Mouse (Mus musculus) spleen, adult 2 months (tissue): ENCODE results near the gene Prpsap1. TPM values are rescaled to one million over a fixed set of nuclear protein-coding genes. Genes with fewer than 3 reads are reported as not detected.

Experiments used
- DNase-seq, 2 experiments: peaks; one replicate each; pipeline versions ENCODE4 v3.0.0 to v3.0.0-alpha.2; 2012 to 2021; ENCODE audit warnings: low spot score in 2 of 2, low read depth in 1 of 2
- H3K27ac ChIP-seq: fragments of 200-500 bp; 2 replicates; pipeline ENCODE4 v1.5.1; 2012; ENCODE audit warnings: low read length, inconsistent platforms; ENCODE audit not compliant: insufficient read depth
- H3K27me3 ChIP-seq: fragments of 200-500 bp; 2 replicates; pipeline ENCODE4 v1.6.1; 2012; ENCODE audit warnings: mild to moderate bottlenecking, moderate library complexity, low read length, inconsistent platforms; ENCODE audit not compliant: control insufficient read depth, insufficient read depth
- H3K36me3 ChIP-seq: fragments of 200-500 bp; 2 replicates; pipeline ENCODE4 v1.6.1; 2012; ENCODE audit warnings: mild to moderate bottlenecking, low read length, inconsistent platforms; ENCODE audit not compliant: control insufficient read depth, insufficient read depth
- H3K4me1 ChIP-seq: fragments of 200-500 bp; 2 replicates; pipeline ENCODE4 v1.6.1; 2011; ENCODE audit warnings: inconsistent platforms; ENCODE audit not compliant: control insufficient read depth, insufficient read depth, insufficient read length
- H3K4me3 ChIP-seq: fragments of 200-500 bp; 2 replicates; pipeline ENCODE4 v1.5.1; 2011; ENCODE audit warnings: mild to moderate bottlenecking, inconsistent platforms; ENCODE audit not compliant: insufficient read depth, insufficient read length; ENCODE audit errors: extremely low read depth
- CTCF ChIP-seq: fragments of 200-500 bp; IDR thresholded peaks from 2 replicates; pipeline ENCODE4 v1.5.1; 2011; ENCODE audit warnings: mild to moderate bottlenecking, inconsistent platforms; ENCODE audit not compliant: insufficient read depth, insufficient read length, insufficient replicate concordance; ENCODE audit errors: extremely low read depth
- POLR2A ChIP-seq: fragments of 200-500 bp; IDR thresholded peaks from 2 replicates; pipeline ENCODE4 v1.6.1; 2011; ENCODE audit warnings: low read depth, low read length, inconsistent platforms
- WGBS: fragments of 180-500 bp; shearing (Covaris S2); methylation state at CpG from one replicate; pipeline ENCODE4 v1.1.7; 2018; 5-methylcytosine and 5-hydroxymethylcytosine counted together
- polyA plus RNA-seq: library from polyadenylated mRNA; depleted of rRNA; stranded (reverse); fragments of >200 nt; gene quantifications from 2 replicates; pipeline ENCODE4 v1.2.3, GENCODE M21; 2012

Prpsap1 gene
- polyA plus RNA-seq, 1 experiment: 62.1 TPM

DNA sequence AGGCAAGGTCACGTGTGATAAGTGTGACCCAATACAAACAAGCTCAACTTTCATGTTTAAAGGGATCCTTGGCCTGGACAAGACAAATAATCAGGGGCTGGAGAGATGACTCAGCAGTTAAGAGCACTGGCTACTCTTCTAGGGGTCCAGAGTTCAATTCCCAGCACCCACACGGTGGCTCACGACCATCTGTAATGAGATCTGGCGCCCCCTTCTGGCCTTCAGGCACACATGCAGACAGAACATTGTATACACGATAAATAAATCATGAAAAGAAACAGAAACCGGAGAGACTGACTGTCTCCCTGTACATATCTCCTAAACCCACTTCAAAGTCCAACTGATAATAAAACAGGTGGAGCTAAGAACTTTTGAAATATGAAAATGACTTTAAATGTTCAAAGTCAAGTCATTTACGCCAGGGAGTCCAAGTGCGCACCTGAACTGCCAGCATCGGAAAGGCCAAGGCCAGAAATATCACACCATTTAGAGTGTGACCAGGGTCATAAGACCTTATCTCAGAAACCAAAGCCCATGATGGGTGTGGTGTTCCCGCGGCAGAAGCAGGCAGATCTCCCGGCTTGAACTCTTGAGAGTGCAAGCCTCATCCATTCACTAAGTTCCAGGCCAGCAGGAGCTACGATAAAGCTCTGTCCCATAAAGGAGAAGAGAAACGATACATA is 5.2 kb downstream of the Prpsap1 start:
- TF ChIP-seq POLR2A (no peak), CTCF (no peak; the same call in 1 of the 2 replicates)
- Histone ChIP-seq H3K27me3 (no peaks in the 10 kb centered on the region), H3K4me1 (peaks cover 3% of the 10 kb centered on the region; the same call in 1 of the 2 replicates), H3K4me3 (no peak overlapping the region), H3K36me3 (peaks cover 14% of the 10 kb centered on the region), H3K27ac (no peak overlapping the region)
- no peak for DNase-seq
- WGBS: 65% methylated on average over 14 of the region's 14 CpGs

DNA sequence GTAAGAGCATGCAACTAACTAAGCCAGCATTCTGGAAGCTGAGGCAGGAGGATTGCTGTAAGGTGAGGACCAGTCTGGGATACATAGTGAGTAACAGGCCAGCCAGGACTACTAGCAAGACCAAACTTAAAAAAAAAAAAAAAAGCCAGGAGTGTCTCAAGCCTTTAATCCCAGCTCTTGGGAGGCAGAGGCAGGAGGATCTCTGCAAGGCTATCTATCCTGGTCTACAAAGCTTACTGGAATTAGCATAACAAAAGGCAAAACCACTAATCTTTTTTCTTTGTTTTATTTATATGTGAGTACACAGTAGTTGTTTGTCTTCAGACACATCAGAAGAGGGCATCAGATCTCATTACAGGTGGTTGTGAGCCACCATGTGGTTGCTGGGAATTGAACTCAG is 5.8 kb downstream of the Prpsap1 start:
- Histone ChIP-seq H3K27ac (no peak overlapping the region), H3K4me3 (no peak overlapping the region), H3K27me3 (no peaks in the 10 kb centered on the region), H3K36me3 (peaks cover 18% of the 10 kb centered on the region), H3K4me1 (peaks cover 3% of the 10 kb centered on the region; the same call in 1 of the 2 replicates)
- TF ChIP-seq POLR2A (no peak), CTCF (no peak)
- DNase-seq: no peak

DNA sequence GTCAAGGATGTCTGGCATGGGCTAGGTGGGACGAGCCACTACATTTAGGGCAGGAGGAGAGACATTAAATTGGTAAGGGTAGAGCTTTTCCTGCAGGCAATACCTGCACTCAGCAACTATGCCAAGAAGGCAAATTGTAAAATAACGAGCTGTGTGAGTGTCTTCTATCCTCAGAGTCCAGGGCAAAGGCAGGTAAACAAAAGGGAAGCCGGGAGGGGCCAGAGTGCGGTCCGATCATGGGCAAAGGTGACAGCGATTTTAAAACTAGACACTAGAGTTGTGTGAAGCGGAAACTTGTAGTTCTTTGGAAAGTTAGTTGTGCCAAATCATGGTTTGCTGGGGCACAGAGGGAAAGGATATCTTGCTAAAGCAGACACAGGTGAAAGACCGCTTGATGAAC is 9.7 kb downstream of the Prpsap1 start:
- DNase-seq: no peak
- peaks cover under 1% of the 10 kb centered on the region; the same call in 1 of the 2 replicates for H3K4me1 ChIP-seq
- H3K36me3 ChIP-seq: peaks cover 33% of the 10 kb centered on the region
- TF ChIP-seq POLR2A (no peak), CTCF (no peak)
- no peak overlapping the region for H3K4me3 ChIP-seq
- H3K27ac ChIP-seq: no peak overlapping the region
- 96% methylated on average over 8 of the region's 8 CpGs for WGBS
- no peaks in the 10 kb centered on the region for H3K27me3 ChIP-seq

GRCm38 (mm10) chr11:116481776-116482175 is 12.2 kb downstream of the Prpsap1 start:
- whole genome bisulfite sequencing: 95% methylated on average over 7 of the region's 7 CpGs
- TF ChIP-seq POLR2A (no peak), CTCF (no peak)
- Histone ChIP-seq H3K4me3 (no peak overlapping the region), H3K36me3 (peaks cover 50% of the 10 kb centered on the region), H3K4me1 (no peaks in the 10 kb centered on the region), H3K27me3 (no peaks in the 10 kb centered on the region), H3K27ac (no peak overlapping the region)
- DNase-seq: no peak

DNA sequence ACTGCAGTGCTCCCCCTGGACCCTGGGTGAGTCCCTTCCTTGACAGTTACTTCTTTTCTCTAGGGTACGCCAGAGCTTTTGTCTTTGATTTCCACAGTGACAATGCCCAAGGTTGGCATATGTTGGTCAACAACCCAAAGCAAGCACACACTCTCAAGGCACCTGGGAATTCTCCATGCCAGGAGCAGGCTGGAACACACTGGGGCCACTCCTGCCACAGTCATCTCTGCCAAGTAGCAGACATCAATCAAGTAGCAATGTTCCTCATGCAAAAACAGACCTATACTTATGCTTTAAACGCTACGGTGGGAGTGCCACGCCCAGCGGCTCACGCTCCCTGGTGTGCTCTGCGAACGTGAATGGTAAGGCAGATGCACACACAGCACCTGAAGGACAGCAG is 13.0 kb downstream of the Prpsap1 start:
- peaks cover 54% of the 10 kb centered on the region for H3K36me3 ChIP-seq
- no peak for TF ChIP-seq CTCF
- no peak for TF ChIP-seq POLR2A
- H3K4me3 ChIP-seq: no peak overlapping the region
- no peak overlapping the region for H3K27ac ChIP-seq
- DNase-seq: no peak
- H3K27me3 ChIP-seq: no peaks in the 10 kb centered on the region
- H3K4me1 ChIP-seq: no peaks in the 10 kb centered on the region
- 95% methylated on average over 8 of the region's 8 CpGs for WGBS

DNA sequence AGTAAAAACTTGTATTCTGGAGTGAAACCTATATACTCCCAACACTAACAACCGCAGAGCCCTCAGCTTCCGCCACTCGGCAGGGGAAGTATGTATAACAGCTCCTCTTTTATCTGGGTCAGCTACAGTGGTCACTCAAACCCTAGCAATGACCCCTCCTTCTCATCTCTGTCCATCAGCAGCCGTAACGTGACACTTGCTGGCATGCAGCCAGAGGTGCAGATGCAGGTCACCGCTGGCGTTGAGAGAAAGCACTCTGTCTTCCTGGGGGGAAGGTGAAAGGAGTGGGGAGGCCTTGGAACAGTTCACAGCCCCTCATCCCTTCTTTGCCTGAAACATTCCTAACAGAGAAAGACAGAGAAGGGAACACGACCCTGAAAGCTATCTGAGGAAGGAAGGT is 14.2 kb downstream of the Prpsap1 start:
- Histone ChIP-seq H3K4me1 (no peaks in the 10 kb centered on the region), H3K36me3 (peaks cover 58% of the 10 kb centered on the region), H3K27me3 (no peaks in the 10 kb centered on the region), H3K4me3 (no peak overlapping the region), H3K27ac (no peak overlapping the region)
- WGBS: 86% methylated on average over 8 of the region's 8 CpGs
- no peak for DNase-seq
- TF ChIP-seq POLR2A (no peak), CTCF (no peak)

DNA sequence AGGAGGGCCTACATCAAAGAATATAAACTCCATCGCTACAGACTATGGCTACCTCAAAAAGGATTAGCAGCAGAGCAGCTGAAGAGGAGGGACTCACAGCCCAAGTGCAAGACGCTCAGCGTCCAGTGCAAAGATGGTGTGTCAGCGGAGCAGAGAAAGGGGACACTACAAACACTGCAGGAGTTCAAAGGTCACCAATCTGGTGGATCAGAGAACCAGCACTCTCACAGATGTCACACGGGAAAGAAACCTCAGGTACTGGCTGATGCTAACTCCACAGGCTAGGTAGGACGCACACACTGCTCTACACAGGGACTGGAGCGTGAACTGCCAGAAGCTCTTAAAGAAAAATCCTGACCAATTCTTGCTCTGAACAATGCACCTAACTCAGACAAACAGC is 15.0 kb downstream of the Prpsap1 start:
- no peak overlapping the region for H3K27ac ChIP-seq
- no peak overlapping the region for H3K4me3 ChIP-seq
- TF ChIP-seq POLR2A (no peak), CTCF (no peak)
- no peak for DNase-seq
- no peaks in the 10 kb centered on the region for H3K4me1 ChIP-seq
- 96% methylated on average over 7 of the region's 7 CpGs for WGBS
- peaks cover 53% of the 10 kb centered on the region for H3K36me3 ChIP-seq
- no peaks in the 10 kb centered on the region for H3K27me3 ChIP-seq
